9 mouse cellular contexts compared by ENCODE assay signal in the genomic region with DNA sequence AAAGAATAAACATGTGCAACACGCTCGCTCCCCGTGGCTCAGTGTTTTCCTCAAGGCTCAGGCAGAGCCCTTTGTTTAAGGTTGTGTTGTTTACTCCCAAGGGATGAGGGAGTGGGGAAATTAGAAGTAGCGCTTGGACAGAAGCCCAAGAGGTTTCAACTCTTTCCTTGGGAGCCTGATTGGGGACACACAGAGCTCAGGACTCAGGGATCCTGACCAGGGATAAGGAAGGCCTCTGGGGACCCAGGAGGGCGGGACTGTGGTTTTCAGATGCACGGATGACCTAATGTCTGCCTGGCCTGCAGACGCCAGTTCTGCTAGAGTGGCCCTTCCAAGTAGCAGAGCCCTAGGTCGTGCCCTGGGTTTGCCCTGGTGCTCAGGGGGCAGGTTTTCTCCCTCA. TPM values are rescaled to one million over a fixed set of nuclear protein-coding genes. Genes with fewer than 3 reads are reported as not detected.
DNase-seq lines count a peak whose midpoint lies in the region.
"Had no signal": no experiment of that assay in that cellular context is flagged by ENCODE, and none has a peak within 500 bp of the region (broad histone marks: within the 10 kb centered on the region; RNA-seq: fewer than 3 reads in every experiment).

No protein-coding gene starts in this region.

- peak; percentile 76 to 82 for DNase-seq in adrenal gland, adult (ENCODE audit: inconsistent age in 2 of 2, low spot score in 1 of 2)
- no peak for DNase-seq in adrenal gland, postnatal 4 days (ENCODE audit: low spot score in 2 of 2)
- DNase-seq in adrenal gland, postnatal 25 days = peak; percentile 40
- peak; percentile 88 to 90 for DNase-seq in heart, postnatal 10 days
- peak; percentile 36 for DNase-seq in lung, postnatal 14 days
- DNase-seq in embryo, embryonic 11 days = no peak
- DNase-seq in cerebellum, adult 8-10 months = no peak
- DNase-seq in cerebellum, adult 9-10 months = no peak

- intact Hi-C loops in heart, postnatal 10 days (cut with DNase I) = no loop called here

RNA-seq across cellular contexts. Expression of gene Map4, which starts 24.0 kb away (rescaled TPM):
- 100 to 1,000 TPM; 118 to 124 TPM for total RNA-seq in adrenal gland, postnatal 4 days (2021)
- 83.4 and 92.8 TPM in 2 replicates for total RNA-seq in adrenal gland, postnatal 25 days (2021)
- 100 to 1,000 TPM; 294 to 310 TPM for total RNA-seq in heart, postnatal 10 days (2021)

RNA-seq across cellular contexts. Expression of gene Cdc25a, which starts 31.9 kb away (rescaled TPM):
- total RNA-seq in adrenal gland, postnatal 4 days (2021) = 10 to 100 TPM; 25.5 to 28.3 TPM
- 11.5 and 12.9 TPM in 2 replicates for total RNA-seq in adrenal gland, postnatal 25 days (2021)
- 1 to 10 TPM; 7.1 to 9.4 TPM for total RNA-seq in heart, postnatal 10 days (2021)

RNA-seq across cellular contexts. Expression of gene Camp, which starts 57.9 kb away (rescaled TPM):
- 10 to 100 TPM; 11.6 to 32.1 TPM for total RNA-seq in adrenal gland, postnatal 4 days (2021)
- not detected in 2 replicates for total RNA-seq in adrenal gland, postnatal 25 days (2021)
- under 1 TPM; 0.36 to 0.60 TPM for total RNA-seq in heart, postnatal 10 days (2021)
- total RNA-seq: layer of hippocampus, adult 2 months had no signal

Comparison
In these comparisons a context has a peak if more than half of its experiments do, and no peak if none do; other contexts are left out.
1. DNase-seq: peak in adrenal gland, adult (2 of 2), adrenal gland, postnatal 25 days (single experiment), heart, postnatal 10 days (2 of 2) and lung, postnatal 14 days (single experiment); none in adrenal gland, postnatal 4 days (0 of 2), embryo, embryonic 11 days (single experiment), cerebellum, adult 8-10 months (single experiment) and cerebellum, adult 9-10 months (single experiment).
2. RNA of gene Camp, which starts 57.9 kb away (total RNA-seq): 11.6 to 32.1 TPM in adrenal gland, postnatal 4 days; 0.36 to 0.60 TPM in heart, postnatal 10 days and not detected in adrenal gland, postnatal 25 days; every median in the first group is over 4 times any median in the second.